Mouse (Mus musculus) heart, embryonic 12.5 days (tissue): ENCODE data around the gene Katnal1. TPM values are rescaled to one million over a fixed set of nuclear protein-coding genes. Genes with fewer than 3 reads are reported as not detected.

Experiments
- ATAC-seq: fragments of 200-750 bp; cut with Nextera tagmentation; 2 replicates; pipeline ENCODE4 v1.8.0; 2017; ENCODE audit warnings: moderate TSS enrichment, moderate library complexity; ENCODE audit not compliant: insufficient number of reproducible peaks, low FRiP score
- H3K27ac ChIP-seq: fragments of 300-500 bp; sonication (generic); 2 replicates; pipeline ENCODE4 v1.5.1; 2016; ENCODE audit warnings: mild to moderate bottlenecking, moderate library complexity; ENCODE audit not compliant: poor library complexity, severe bottlenecking
- H3K27me3 ChIP-seq: fragments of 300-500 bp; sonication (generic); replicated peaks from 2 replicates; pipeline ENCODE4 v1.6.1; 2016; ENCODE audit warnings: mild to moderate bottlenecking, moderate library complexity
- H3K36me3 ChIP-seq: fragments of 300-500 bp; sonication (generic); 2 replicates; pipeline ENCODE4 v1.6.1; 2016; ENCODE audit warnings: mild to moderate bottlenecking, moderate library complexity
- H3K4me1 ChIP-seq: fragments of 300-500 bp; sonication (generic); replicated peaks from 2 replicates; pipeline ENCODE4 v1.6.1; 2016; ENCODE audit warnings: mild to moderate bottlenecking
- H3K4me2 ChIP-seq: fragments of 300-500 bp; sonication (generic); 2 replicates; pipeline ENCODE4 v1.6.1; 2016; ENCODE audit warnings: mild to moderate bottlenecking, moderate library complexity
- H3K4me3 ChIP-seq: fragments of 300-500 bp; sonication (generic); 2 replicates; pipeline ENCODE4 v1.5.1; 2016; ENCODE audit warnings: mild to moderate bottlenecking
- H3K9ac ChIP-seq: fragments of 300-500 bp; sonication (generic); 2 replicates; pipeline ENCODE4 v1.6.1; 2016; ENCODE audit warnings: mild to moderate bottlenecking, moderate library complexity
- H3K9me3 ChIP-seq: fragments of 300-500 bp; sonication (generic); replicated peaks from 2 replicates; pipeline ENCODE4 v1.6.1; 2016; ENCODE audit warnings: mild to moderate bottlenecking, moderate library complexity
- WGBS: fragments of 180-500 bp; shearing (Covaris S2); methylation state at CpG from one replicate; pipeline ENCODE4 v1.1.7; 2016; 5-methylcytosine and 5-hydroxymethylcytosine counted together
- polyA plus RNA-seq: library from polyadenylated mRNA; unstranded; fragments of >200 nt; fragmentation: Nextera tagmentation; extraction: Ambion mirVana; gene quantifications from 2 replicates; pipeline ENCODE4 v1.2.1, GENCODE M21; 2016

Gene Katnal1
- polyA plus RNA-seq, 1 experiment from 2014 or later = 19.2 TPM

DNA sequence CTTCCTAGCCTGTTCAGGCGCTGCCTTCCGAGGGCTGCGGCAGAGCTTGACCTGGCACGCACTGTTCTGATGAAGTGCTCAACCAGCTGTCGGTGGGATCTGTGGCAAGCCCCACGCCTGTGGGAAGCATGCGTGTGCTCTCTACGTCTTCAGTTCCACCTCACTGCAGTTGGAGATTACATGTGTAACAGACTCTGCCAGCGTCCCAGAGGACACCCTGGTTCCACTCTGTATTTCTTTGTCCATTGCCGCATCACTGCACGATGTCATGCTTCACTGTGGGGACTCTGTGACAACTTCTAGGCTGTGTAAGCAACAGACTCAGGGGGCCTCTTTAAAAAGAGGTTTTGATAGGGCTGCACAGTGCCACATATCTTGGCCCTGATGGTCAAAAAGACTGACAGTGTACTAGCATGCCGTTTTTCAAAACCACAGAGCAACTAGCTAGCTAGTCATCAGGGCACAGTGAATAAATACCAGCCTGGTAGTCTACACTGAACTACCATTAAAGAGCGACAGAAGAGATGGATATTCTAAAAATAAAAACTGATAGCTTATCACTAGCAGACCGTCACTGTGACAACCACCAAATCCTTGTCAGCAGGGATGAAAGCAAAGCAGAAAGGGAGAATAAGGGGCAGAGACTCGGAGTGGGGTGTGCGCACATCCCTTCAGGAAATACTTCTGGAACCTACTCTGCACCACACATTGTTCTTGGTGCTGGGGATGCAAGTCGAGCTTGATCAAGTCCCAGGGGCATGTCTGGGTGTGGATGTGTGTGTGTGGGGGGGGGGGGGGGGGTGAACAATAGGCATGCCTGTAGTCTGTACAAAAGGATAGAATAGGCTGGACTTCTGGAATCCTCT lies 20.7 kb downstream of the Katnal1 start:
- Histone ChIP-seq H3K27me3 (no peaks in the 10 kb centered on the region), H3K4me3 (no peak overlapping the region), H3K9ac (peak overlapping the region; percentile 28; the same call in 1 of the 2 replicates), H3K4me1 (peaks cover 34% of the 10 kb centered on the region), H3K4me2 (peak overlapping the region; percentile 33), H3K36me3 (peaks cover 35% of the 10 kb centered on the region), H3K27ac (peak overlapping the region; percentile 53), H3K9me3 (no peaks in the 10 kb centered on the region; the same call in 1 of the 2 replicates)
- no peak for ATAC-seq
- WGBS = 38% methylated on average over 17 of the region's 17 CpGs

DNA sequence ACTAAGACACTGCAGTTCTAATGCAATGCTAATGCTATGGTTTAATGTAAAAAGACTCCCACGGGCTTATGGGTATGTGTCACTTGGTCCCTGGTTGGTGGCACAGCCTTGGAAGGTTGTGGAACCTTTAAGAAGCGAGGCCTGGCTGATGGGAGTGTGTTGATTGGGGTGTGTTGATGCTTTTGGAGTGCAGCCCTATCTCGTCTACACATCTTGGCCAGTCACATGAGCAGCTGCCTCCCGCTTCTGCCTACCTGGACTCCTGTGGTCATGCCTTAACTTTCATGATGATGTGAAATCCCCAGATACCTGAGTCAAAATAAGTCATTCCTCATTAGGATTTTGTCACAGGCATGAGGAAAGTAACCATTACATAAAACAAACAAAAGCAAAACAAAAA lies 22.8 kb downstream of the Katnal1 start:
- ATAC-seq = no peak
- H3K4me1 ChIP-seq = peaks cover 24% of the 10 kb centered on the region
- H3K27me3 ChIP-seq = no peaks in the 10 kb centered on the region
- no peak overlapping the region for H3K4me2 ChIP-seq
- H3K36me3 ChIP-seq = peaks cover 32% of the 10 kb centered on the region
- no peak overlapping the region for H3K27ac ChIP-seq
- 80% methylated on average over 4 of the region's 4 CpGs for WGBS
- H3K9me3 ChIP-seq = no peaks in the 10 kb centered on the region; the same call in 1 of the 2 replicates
- H3K4me3 ChIP-seq = no peak overlapping the region
- no peak overlapping the region for H3K9ac ChIP-seq

DNA sequence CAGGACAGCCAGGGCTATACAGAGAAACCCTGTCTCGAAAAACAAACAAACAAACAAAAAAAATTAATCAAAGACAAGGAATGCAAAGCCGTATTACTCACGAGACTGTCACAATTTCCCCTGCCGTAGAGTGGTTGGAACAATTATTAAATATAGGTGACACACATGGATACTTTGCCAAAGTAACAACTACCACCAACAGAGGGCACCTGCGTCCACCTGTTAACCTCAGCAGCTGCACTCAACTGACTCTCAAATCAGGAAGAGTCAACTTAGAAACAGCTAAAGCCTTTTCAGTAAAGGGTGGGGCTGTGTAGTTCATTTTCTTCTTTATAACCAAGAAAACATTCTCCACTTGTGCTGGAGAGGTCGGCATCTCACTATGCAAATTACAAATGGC lies 24.3 kb downstream of the Katnal1 start:
- no peak overlapping the region for H3K4me3 ChIP-seq
- no peak for ATAC-seq
- H3K4me1 ChIP-seq = peaks cover 22% of the 10 kb centered on the region
- peaks cover 24% of the 10 kb centered on the region for H3K36me3 ChIP-seq
- no peaks in the 10 kb centered on the region for H3K9me3 ChIP-seq
- H3K4me2 ChIP-seq = no peak overlapping the region
- 70% methylated on average over 6 of the region's 6 CpGs for WGBS
- H3K9ac ChIP-seq = no peak overlapping the region
- H3K27ac ChIP-seq = no peak overlapping the region
- H3K27me3 ChIP-seq = no peaks in the 10 kb centered on the region

- Histone ChIP-seq H3K27me3 (no peaks in the 10 kb centered on the region), H3K4me2 (no peak overlapping the region), H3K27ac (no peak overlapping the region), H3K4me3 (no peak overlapping the region), H3K9me3 (no peaks in the 10 kb centered on the region), H3K4me1 (peaks cover 5% of the 10 kb centered on the region), H3K9ac (no peak overlapping the region), H3K36me3 (peaks cover 26% of the 10 kb centered on the region)
- 88% methylated on average over 7 of the region's 7 CpGs for WGBS
- no peak for ATAC-seq
Observed at GRCm38 (mm10) chr5:148899361-148899760, 29.8 kb downstream of the Katnal1 start.

GRCm38 (mm10) chr5:148897941-148898417 lies 31.1 kb downstream of the Katnal1 start:
- peaks cover 26% of the 10 kb centered on the region for H3K36me3 ChIP-seq
- H3K27me3 ChIP-seq = no peaks in the 10 kb centered on the region
- peaks cover 5% of the 10 kb centered on the region for H3K4me1 ChIP-seq
- H3K9me3 ChIP-seq = no peaks in the 10 kb centered on the region
- 60% methylated on average over 12 of the region's 12 CpGs for WGBS
- no peak overlapping the region for H3K4me2 ChIP-seq
- no peak overlapping the region for H3K27ac ChIP-seq
- no peak overlapping the region for H3K4me3 ChIP-seq
- ATAC-seq = peak; percentile 48; the same call in 1 of the 2 replicates
- H3K9ac ChIP-seq = no peak overlapping the region

GRCm38 (mm10) chr5:148897069-148897702 lies 31.9 kb downstream of the Katnal1 start:
- H3K4me3 ChIP-seq = no peak overlapping the region
- H3K9ac ChIP-seq = no peak overlapping the region
- WGBS = 64% methylated on average over 14 of the region's 14 CpGs
- ATAC-seq = peak; percentile 61
- no peaks in the 10 kb centered on the region for H3K9me3 ChIP-seq
- H3K4me2 ChIP-seq = no peak overlapping the region
- H3K27ac ChIP-seq = no peak overlapping the region
- peaks cover 34% of the 10 kb centered on the region for H3K36me3 ChIP-seq
- no peaks in the 10 kb centered on the region for H3K27me3 ChIP-seq
- H3K4me1 ChIP-seq = peaks cover 5% of the 10 kb centered on the region

DNA sequence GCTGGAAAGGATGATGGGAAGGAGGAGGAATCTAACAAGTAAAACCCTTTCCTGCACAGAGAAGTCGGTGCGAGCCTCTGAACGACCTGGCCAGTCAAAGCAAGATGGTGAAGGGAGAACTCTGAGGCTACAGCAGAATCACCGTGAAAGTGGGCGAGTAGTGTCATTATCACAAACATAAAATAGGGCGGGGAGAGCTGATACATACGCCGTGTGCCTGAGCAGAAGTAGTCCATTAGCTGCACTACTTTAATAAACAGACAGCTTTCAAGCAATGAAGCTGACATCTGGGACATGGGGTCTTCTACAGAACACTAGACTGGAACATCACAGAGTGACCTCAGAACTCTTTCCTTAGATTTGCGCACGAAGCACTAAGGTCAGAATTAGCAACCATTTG lies 32.6 kb downstream of the Katnal1 start:
- no peak for ATAC-seq

GRCm38 (mm10) chr5:148895833-148896232 lies 33.3 kb downstream of the Katnal1 start:
- H3K4me3 ChIP-seq = no peak overlapping the region
- ATAC-seq = no peak

More for the DNA sequence above, 32.6 kb downstream of the Katnal1 start:
- no peaks in the 10 kb centered on the region for H3K9me3 ChIP-seq
- WGBS = 75% methylated on average over 10 of the region's 10 CpGs
- no peaks in the 10 kb centered on the region for H3K27me3 ChIP-seq
- peaks cover 40% of the 10 kb centered on the region for H3K36me3 ChIP-seq
- H3K4me1 ChIP-seq = peaks cover 5% of the 10 kb centered on the region
- no peak overlapping the region for H3K4me2 ChIP-seq
- no peak overlapping the region for H3K9ac ChIP-seq
- no peak overlapping the region for H3K4me3 ChIP-seq
- no peak overlapping the region for H3K27ac ChIP-seq

DNA sequence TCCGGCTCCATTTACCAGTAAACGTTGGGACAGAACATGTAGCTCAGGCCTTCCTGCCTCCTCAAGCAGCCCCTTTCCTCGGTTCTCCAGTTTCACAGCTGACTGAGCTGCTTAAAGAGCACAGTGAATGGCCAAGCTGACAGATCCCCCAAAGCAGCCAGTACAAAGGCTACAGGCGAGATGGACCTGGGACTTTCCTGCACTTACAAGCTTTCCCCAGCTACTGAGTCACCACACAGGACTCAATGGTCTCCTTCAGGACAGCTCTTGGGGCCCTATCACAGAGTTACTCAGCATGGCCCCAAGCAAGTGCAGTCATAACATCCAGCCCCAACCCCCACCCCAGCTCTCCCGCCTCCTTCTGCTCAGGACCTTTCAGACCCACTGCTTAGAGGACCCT lies 34.1 kb downstream of the Katnal1 start:
- WGBS = 57% methylated on average over 5 of the region's 5 CpGs
- ATAC-seq = no peak
- Histone ChIP-seq H3K4me2 (no peak overlapping the region), H3K9ac (no peak overlapping the region), H3K27me3 (no peaks in the 10 kb centered on the region), H3K9me3 (no peaks in the 10 kb centered on the region), H3K27ac (no peak overlapping the region), H3K4me1 (peaks cover 5% of the 10 kb centered on the region), H3K4me3 (no peak overlapping the region), H3K36me3 (peaks cover 48% of the 10 kb centered on the region)

More at GRCm38 (mm10) chr5:148895833-148896232, 33.3 kb downstream of the Katnal1 start:
- no peak overlapping the region for H3K4me2 ChIP-seq
- H3K27me3 ChIP-seq = no peaks in the 10 kb centered on the region
- H3K27ac ChIP-seq = no peak overlapping the region
- H3K9me3 ChIP-seq = no peaks in the 10 kb centered on the region
- H3K9ac ChIP-seq = no peak overlapping the region
- WGBS = 85% methylated on average over 7 of the region's 7 CpGs
- peaks cover 5% of the 10 kb centered on the region for H3K4me1 ChIP-seq
- peaks cover 42% of the 10 kb centered on the region for H3K36me3 ChIP-seq

DNA sequence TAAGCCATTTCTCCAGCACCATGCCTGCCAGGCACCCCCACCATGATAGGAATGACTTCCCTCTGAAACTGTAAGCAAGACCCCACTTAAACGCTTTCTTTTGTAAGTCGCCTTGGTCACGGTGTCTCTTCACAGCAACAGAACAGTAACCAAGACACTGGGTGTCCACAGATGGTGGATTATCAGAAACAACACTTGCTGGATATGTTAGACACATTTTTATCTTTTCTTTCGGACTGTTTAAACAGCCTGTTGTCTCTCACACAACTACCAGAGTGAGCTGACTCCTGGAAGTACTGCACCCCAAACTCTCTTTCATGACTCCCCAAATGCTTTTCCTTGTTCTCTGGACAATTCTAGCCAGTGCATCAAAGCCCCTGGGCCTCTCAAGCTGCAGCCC lies 38.9 kb downstream of the Katnal1 start:
- Histone ChIP-seq H3K27me3 (no peaks in the 10 kb centered on the region), H3K9ac (no peak overlapping the region), H3K4me1 (peaks cover 3% of the 10 kb centered on the region; the same call in 1 of the 2 replicates), H3K4me2 (no peak overlapping the region), H3K4me3 (no peak overlapping the region), H3K36me3 (peaks cover 76% of the 10 kb centered on the region), H3K27ac (no peak overlapping the region), H3K9me3 (no peaks in the 10 kb centered on the region)
- ATAC-seq = no peak
- 92% methylated on average over 4 of the region's 4 CpGs for WGBS

DNA sequence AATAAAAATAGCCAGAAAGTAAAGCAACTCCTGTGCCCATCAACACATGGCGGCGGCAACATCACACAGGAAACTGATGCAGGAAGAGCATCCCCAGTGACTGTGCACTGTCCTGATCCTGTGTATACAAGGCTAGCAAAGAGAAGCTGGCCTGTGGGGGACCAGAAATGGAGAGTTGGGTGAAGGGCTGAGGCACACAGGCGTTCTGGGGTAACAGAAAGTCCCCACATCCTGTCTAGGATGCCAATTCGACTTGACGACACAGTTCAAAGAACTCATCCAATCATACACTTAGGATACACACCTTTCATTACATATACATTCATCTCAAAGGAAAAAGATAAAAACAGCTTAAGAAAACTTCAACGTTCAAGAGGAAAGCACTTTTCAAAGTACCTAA lies 41.1 kb downstream of the Katnal1 start:
- Histone ChIP-seq H3K9me3 (no peaks in the 10 kb centered on the region), H3K4me3 (no peak overlapping the region), H3K36me3 (peaks cover 79% of the 10 kb centered on the region), H3K4me1 (0 out of 2 replicates have a peak, but pooled peaks cover 3% of the 10 kb centered on the region), H3K4me2 (no peak overlapping the region), H3K27ac (no peak overlapping the region), H3K27me3 (no peaks in the 10 kb centered on the region), H3K9ac (no peak overlapping the region)
- WGBS = 84% methylated on average over 6 of the region's 6 CpGs
- ATAC-seq = no peak
